Mouse (Mus musculus) MEL (cell line): Measurements from ENCODE around the gene Vwa5b2. TPM values are rescaled to one million over a fixed set of nuclear protein-coding genes. Genes with fewer than 3 reads are reported as not detected.

Source experiments
- DNase-seq: peaks from one replicate; pipeline ENCODE4 v3.0.0; 2011; ENCODE audit warnings: low read depth, low spot score
- H3K27ac ChIP-seq: 2 replicates; pipeline ENCODE4 v1.5.1; 2012; ENCODE audit warnings: low read depth, mild to moderate bottlenecking, control low read depth, low read length, moderate library complexity; ENCODE audit not compliant: control insufficient read depth
- H3K27me3 ChIP-seq, 2 experiments: fragments of 150-350 bp in 1 of 2; sonication (generic) in 1 of 2; 2 replicates each; pipeline ENCODE4 v1.6.1; 2012; ENCODE audit warnings: low read length in 2 of 2, mild to moderate bottlenecking in 2 of 2, improper control_type of control experiment in 1 of 2, moderate library complexity in 1 of 2; ENCODE audit not compliant: insufficient read depth in 2 of 2, control insufficient read depth in 1 of 2
- H3K36me3 ChIP-seq, 2 experiments: 2 replicates each; pipeline ENCODE4 v1.6.1; 2012 to 2014; ENCODE audit warnings: low read length in 2 of 2, improper control_type of control experiment in 1 of 2, inconsistent platforms in 1 of 2, mild to moderate bottlenecking in 1 of 2; ENCODE audit not compliant: insufficient read depth in 2 of 2, control insufficient read depth in 1 of 2
- H3K4me1 ChIP-seq, 2 experiments: fragments of 150-350 bp in 1 of 2; sonication (generic) in 1 of 2; 2 replicates each; pipeline ENCODE4 v1.6.1; 2012; ENCODE audit warnings: low read length in 2 of 2, improper control_type of control experiment in 1 of 2, mild to moderate bottlenecking in 1 of 2; ENCODE audit not compliant: insufficient read depth in 2 of 2, control insufficient read depth in 1 of 2
- H3K4me3 ChIP-seq, 2 experiments: fragments of 150-350 bp in 1 of 2; sonication (generic) in 1 of 2; 2 replicates each; pipeline ENCODE4 v1.5.1; 2012; ENCODE audit warnings: low read depth in 2 of 2, low read length in 2 of 2, mild to moderate bottlenecking in 2 of 2, moderate library complexity in 2 of 2, control low read depth in 1 of 2, improper control_type of control experiment in 1 of 2; ENCODE audit not compliant: control insufficient read depth in 1 of 2, insufficient read depth in 1 of 2
- H3K79me2 ChIP-seq: 2 replicates; pipeline ENCODE4 v1.6.1; 2012; ENCODE audit warnings: mild to moderate bottlenecking, low read length, moderate library complexity; ENCODE audit not compliant: control insufficient read depth, poor library complexity, insufficient read depth
- H3K9ac ChIP-seq: 2 replicates; pipeline ENCODE4 v1.6.1; 2012; ENCODE audit warnings: low read depth, mild to moderate bottlenecking, control low read depth, low read length, moderate library complexity; ENCODE audit not compliant: control insufficient read depth, poor library complexity, severe bottlenecking
- H3K9me3 ChIP-seq: fragments of 150-350 bp; sonication (generic); replicated peaks from 2 replicates; pipeline ENCODE4 v1.6.1; 2012; ENCODE audit warnings: mild to moderate bottlenecking, low read length, improper control_type of control experiment, moderate library complexity; ENCODE audit not compliant: insufficient read depth
- CHD2 ChIP-seq: IDR thresholded peaks from 2 replicates; pipeline ENCODE4 v1.6.1; 2011; ENCODE audit warnings: low read length, improper control_type of control experiment
- CTCF ChIP-seq, 3 experiments: IDR thresholded peaks in 2 of 3; conservative IDR thresholded peaks in 1 of 3; 2 replicates each; pipeline ENCODE4 v1.5.1; 2011 to 2012; ENCODE audit warnings: low read length in 3 of 3, low read depth in 2 of 3, mild to moderate bottlenecking in 2 of 3, improper control_type of control experiment in 1 of 3, inconsistent platforms in 1 of 3, mixed read lengths in 1 of 3, moderate library complexity in 1 of 3; ENCODE audit not compliant: control insufficient read depth in 1 of 3, insufficient read depth in 1 of 3, poor library complexity in 1 of 3, severe bottlenecking in 1 of 3
- GABPA ChIP-seq: IDR thresholded peaks from 2 replicates; pipeline ENCODE4 v1.6.1; 2012; ENCODE audit warnings: low read depth, mild to moderate bottlenecking, inconsistent platforms, low read length, improper control_type of control experiment, moderate library complexity
- HCFC1 ChIP-seq: IDR thresholded peaks from 2 replicates; pipeline ENCODE4 v1.6.1; 2012; ENCODE audit warnings: low read depth, mild to moderate bottlenecking, inconsistent platforms, low read length, improper control_type of control experiment, moderate library complexity
- KAT2A ChIP-seq: conservative IDR thresholded peaks from 2 replicates; pipeline ENCODE4 v1.6.1; 2012; ENCODE audit warnings: low read depth, low read length, improper control_type of control experiment, inconsistent platforms
- MYC ChIP-seq: IDR thresholded peaks from 2 replicates; pipeline ENCODE4 v1.6.1; 2011; ENCODE audit warnings: low read depth, mild to moderate bottlenecking, low read length, improper control_type of control experiment, moderate library complexity
- POLR2AphosphoS5 ChIP-seq: IDR thresholded peaks from 2 replicates; pipeline ENCODE4 v1.6.1; 2012; ENCODE audit warnings: low read depth, borderline replicate concordance, mild to moderate bottlenecking, inconsistent platforms, low read length, moderate library complexity, mixed read lengths
- RAD21 ChIP-seq: IDR thresholded peaks from 2 replicates; pipeline ENCODE4 v1.6.1; 2011; ENCODE audit warnings: mild to moderate bottlenecking, low read depth, low read length, improper control_type of control experiment
- SIN3A ChIP-seq: IDR thresholded peaks from 2 replicates; pipeline ENCODE4 v1.6.1; 2012; ENCODE audit warnings: low read length, improper control_type of control experiment, inconsistent platforms
- SMC3 ChIP-seq: IDR thresholded peaks from 2 replicates; pipeline ENCODE4 v1.6.1; 2011; ENCODE audit warnings: low read depth, low read length, improper control_type of control experiment
- TBP ChIP-seq: IDR thresholded peaks from 2 replicates; pipeline ENCODE4 v1.8.0; 2011; ENCODE audit warnings: low read depth, low read length, improper control_type of control experiment
- TCF12 ChIP-seq: IDR thresholded peaks from 2 replicates; pipeline ENCODE4 v1.6.1; 2014; ENCODE audit warnings: low read depth, mild to moderate bottlenecking, inconsistent platforms, low read length, improper control_type of control experiment, moderate library complexity
- USF1 ChIP-seq: IDR thresholded peaks from 2 replicates; pipeline ENCODE4 v1.6.1; 2014; ENCODE audit warnings: low read depth, mild to moderate bottlenecking, inconsistent platforms, low read length, improper control_type of control experiment, moderate library complexity
- ZC3H11A ChIP-seq: IDR thresholded peaks from 2 replicates; pipeline ENCODE4 v1.6.1; 2012; ENCODE audit warnings: low read depth, mild to moderate bottlenecking, inconsistent platforms, low read length, improper control_type of control experiment
- ZKSCAN1 ChIP-seq: IDR thresholded peaks from 2 replicates; pipeline ENCODE4 v1.6.1; 2012; ENCODE audit warnings: low read depth, mild to moderate bottlenecking, inconsistent platforms, low read length, improper control_type of control experiment, moderate library complexity
- polyA plus RNA-seq, 2 experiments: library from polyadenylated mRNA; stranded (reverse) in 1 of 2; unstranded in 1 of 2; fragments of >175 nt in 1 of 2; fragments of >200 nt in 1 of 2; gene quantifications; 2 replicates each; pipeline versions ENCODE4 v1.2.1 to v1.2.4; 2012; ENCODE audit warnings: low replicate concordance in 2 of 2, low read depth in 1 of 2; ENCODE audit not compliant: insufficient read length in 2 of 2, insufficient read depth in 1 of 2, missing spikeins in 1 of 2
- total RNA-seq: library from RNA; depleted of rRNA; stranded (reverse); fragments of 300-350 nt; gene quantifications from 2 replicates; pipeline ENCODE4 v1.2.3, GENCODE M21; 2012; rRNA removed

The Vwa5b2 gene
- total and polyA plus RNA-seq, 3 experiments, result 0.15 to 0.33 TPM; not detected in 1

DNA sequence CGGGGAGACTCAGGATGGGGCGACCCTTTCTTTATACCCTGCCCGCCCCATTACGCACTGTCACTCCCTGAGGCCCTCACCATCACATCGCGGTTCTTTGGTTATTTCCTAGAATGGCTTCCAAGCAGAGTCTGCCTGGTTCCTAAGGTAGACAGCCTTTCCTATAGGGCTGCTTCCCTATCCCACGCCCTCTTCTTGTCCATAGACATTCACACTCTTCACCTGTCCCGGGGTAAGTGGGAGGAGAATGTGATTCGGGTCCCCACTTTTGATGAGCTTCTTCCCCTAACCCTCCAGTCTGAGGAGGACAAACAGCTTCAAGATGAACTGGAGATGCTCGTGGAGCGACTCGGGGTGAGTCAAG, 62.7 kb downstream of the Vwa5b2 start:
- Histone ChIP-seq H3K27me3 (no peaks in the 10 kb centered on the region), H3K9ac (peak overlapping the region; percentile 81), H3K79me2 (peaks cover 23% of the 10 kb centered on the region), H3K27ac (no peak overlapping the region; the same call in 1 of the 2 replicates), H3K9me3 (no peaks in the 10 kb centered on the region), H3K36me3 (peaks cover 8 to 13% of the 10 kb centered on the region in 2 experiments), H3K4me1 (peaks cover 0 to 8% of the 10 kb centered on the region in 2 experiments), H3K4me3 (peak overlapping the region; percentile 81 to 94)
- DNase-seq, result no peak
- TF ChIP-seq GABPA (no peak), ZC3H11A (no peak), TCF12 (no peak), SIN3A (no peak), RAD21 (no peak), KAT2A (no peak), USF1 (no peak), CHD2 (no peak), CTCF (IDR thresholded peaks at IDR 0.05 in 2 of 3, conservative IDR thresholded peaks at IDR 0.05 in 1 of 3; ENCODE audit: control insufficient read depth in 1 of 3, insufficient read depth in 1 of 3, low read depth in 2 of 3, low read length in 3 of 3, poor library complexity in 1 of 3, severe bottlenecking in 1 of 3) (no peak), MYC (no peak), TBP (no peak), POLR2AphosphoS5 (no peak), SMC3 (no peak), HCFC1 (no peak)

GRCm38 (mm10) chr16:20653315-20653714, 64.0 kb downstream of the Vwa5b2 start:
- DNase-seq, result peak; percentile 47
- no peaks in the 10 kb centered on the region for H3K9me3 ChIP-seq
- H3K36me3 ChIP-seq, result peaks cover 11 to 13% of the 10 kb centered on the region in 2 experiments
- H3K27ac ChIP-seq, result no peak overlapping the region
- H3K4me1 ChIP-seq, result peaks cover 0 to 8% of the 10 kb centered on the region in 2 experiments
- H3K9ac ChIP-seq, result no peak overlapping the region
- peaks cover 23% of the 10 kb centered on the region for H3K79me2 ChIP-seq
- TF ChIP-seq ZKSCAN1 (no peak), CTCF (IDR thresholded peaks at IDR 0.05 in 2 of 3, conservative IDR thresholded peaks at IDR 0.05 in 1 of 3; ENCODE audit: control insufficient read depth in 1 of 3, insufficient read depth in 1 of 3, low read depth in 2 of 3, low read length in 3 of 3, poor library complexity in 1 of 3, severe bottlenecking in 1 of 3) (peak in 2 of 3 experiments; percentile 8 to 28; a peak in 2 of 6 replicates)
- H3K4me3 ChIP-seq, result no peak overlapping the region
- H3K27me3 ChIP-seq, result no peaks in the 10 kb centered on the region

Other genes starting within 250 kb of the Vwa5b2 start
- 16.4 and 17.6 TPM in 2 replicates for gene Abcc5, start 163.1 kb upstream of the Vwa5b2 start, total RNA-seq
- gene Abcc5, start 163.1 kb upstream of the Vwa5b2 start, polyA plus RNA-seq, result 10 to 100 TPM in 1 of 2 experiments, not detected in 1; 31.7 TPM
- gene Eif2b5, start 90.7 kb upstream of the Vwa5b2 start, total RNA-seq, result 131 and 137 TPM in 2 replicates
- gene Eif2b5, start 90.7 kb upstream of the Vwa5b2 start, polyA plus RNA-seq, result 100 to 1,000 TPM in 1 of 2 experiments, 10 to 100 TPM in 1; 91.1 to 115 TPM
- gene Dvl3, start 72.5 kb upstream of the Vwa5b2 start, total RNA-seq, result 4.0 and 4.1 TPM in 2 replicates
- gene Dvl3, start 72.5 kb upstream of the Vwa5b2 start, polyA plus RNA-seq, result 10 to 100 TPM in 1 of 2 experiments, not detected in 1; 20.5 TPM
- 185 and 199 TPM in 2 replicates for gene Ap2m1, start 54.0 kb upstream of the Vwa5b2 start, total RNA-seq
- gene Ap2m1, start 54.0 kb upstream of the Vwa5b2 start, polyA plus RNA-seq, result 1,000 to 10,000 TPM in 1 of 2 experiments, 100 to 1,000 TPM in 1; 312 to 1,810 TPM
- 42.0 and 46.5 TPM in 2 replicates for gene Abcf3, start 40.9 kb upstream of the Vwa5b2 start, total RNA-seq
- 10 to 100 TPM in 1 of 2 experiments, not detected in 1; 79.6 TPM for gene Abcf3, start 40.9 kb upstream of the Vwa5b2 start, polyA plus RNA-seq
- gene Eef1akmt4, start 22.1 kb downstream of the Vwa5b2 start, total RNA-seq, result 38.6 and 52.2 TPM in 2 replicates
- gene Eef1akmt4, start 22.1 kb downstream of the Vwa5b2 start, polyA plus RNA-seq, result 10 to 100 TPM in 1 of 2 experiments, not detected in 1; 37.1 TPM
- gene Gm49333, start 22.1 kb downstream of the Vwa5b2 start, total RNA-seq, result not detected in 2 replicates
- gene Gm49333, start 22.1 kb downstream of the Vwa5b2 start, polyA plus RNA-seq, result not detected
- gene Alg3, start 22.3 kb downstream of the Vwa5b2 start, total RNA-seq, result 22.2 and 25.6 TPM in 2 replicates
- 100 to 1,000 TPM in 1 of 2 experiments, 10 to 100 TPM in 1; 67.6 to 218 TPM for gene Alg3, start 22.3 kb downstream of the Vwa5b2 start, polyA plus RNA-seq
- gene Camk2n2, start 31.8 kb downstream of the Vwa5b2 start, total RNA-seq, result 0.23 and 0.65 TPM in 2 replicates
- gene Camk2n2, start 31.8 kb downstream of the Vwa5b2 start, polyA plus RNA-seq, result 1 to 10 TPM in 1 of 2 experiments, not detected in 1; 4.3 TPM
- gene Ece2, start 40.4 kb downstream of the Vwa5b2 start, total RNA-seq, result 4.9 and 5.0 TPM in 2 replicates
- gene Ece2, start 40.4 kb downstream of the Vwa5b2 start, polyA plus RNA-seq, result 1 to 10 TPM in 1 of 2 experiments, not detected in 1; 7.4 TPM
- 262 and 323 TPM in 2 replicates for gene Psmd2, start 62.2 kb downstream of the Vwa5b2 start, total RNA-seq
- 100 to 1,000 TPM in 1 of 2 experiments, 10 to 100 TPM in 1; 81.9 to 432 TPM for gene Psmd2, start 62.2 kb downstream of the Vwa5b2 start, polyA plus RNA-seq
- 409 and 425 TPM in 2 replicates for gene Eif4g1, start 78.8 kb downstream of the Vwa5b2 start, total RNA-seq
- 100 to 1,000 TPM; 327 to 436 TPM for gene Eif4g1, start 78.8 kb downstream of the Vwa5b2 start, polyA plus RNA-seq
- not detected in 2 replicates for gene Fam131a, start 103.8 kb downstream of the Vwa5b2 start, total RNA-seq
- not detected for gene Fam131a, start 103.8 kb downstream of the Vwa5b2 start, polyA plus RNA-seq
- 174 and 180 TPM in 2 replicates for gene Polr2h, start 128.2 kb downstream of the Vwa5b2 start, total RNA-seq
- gene Polr2h, start 128.2 kb downstream of the Vwa5b2 start, polyA plus RNA-seq, result 10 to 100 TPM in 1 of 2 experiments, not detected in 1; 95.4 TPM
- gene Clcn2, start 128.3 kb downstream of the Vwa5b2 start, total RNA-seq, result 3.6 and 5.4 TPM in 2 replicates
- 1 to 10 TPM in 1 of 2 experiments, not detected in 1; 9.4 TPM for gene Clcn2, start 128.3 kb downstream of the Vwa5b2 start, polyA plus RNA-seq
- gene Chrd, start 143.7 kb downstream of the Vwa5b2 start, total RNA-seq, result not detected in 2 replicates
- not detected for gene Chrd, start 143.7 kb downstream of the Vwa5b2 start, polyA plus RNA-seq
- not detected in 2 replicates for gene Thpo, start 145.0 kb downstream of the Vwa5b2 start, total RNA-seq
- not detected for gene Thpo, start 145.0 kb downstream of the Vwa5b2 start, polyA plus RNA-seq